Mouse (Mus musculus) bone marrow, adult 2 months (tissue): Measurements from ENCODE around the gene Zbtb8a.

ENCODE experiments used
- CTCF ChIP-seq: fragments of 200-500 bp; IDR thresholded peaks from 2 replicates; pipeline ENCODE4 v1.5.1; 2011; ENCODE audit warnings: low read length, control low read depth; ENCODE audit not compliant: control insufficient read depth, insufficient read depth
- POLR2A ChIP-seq: fragments of 200-500 bp; IDR thresholded peaks from 2 replicates; pipeline ENCODE4 v1.6.1; 2011; ENCODE audit warnings: low read depth, mild to moderate bottlenecking, control low read depth, low read length, borderline replicate concordance; ENCODE audit not compliant: control insufficient read depth

GRCm38 (mm10) chr4:129332846-129333245, 45.1 kb downstream of the Zbtb8a start:
- TF ChIP-seq POLR2A (no peak), CTCF (no peak)
